Mouse (Mus musculus): Measurements from ENCODE around the gene Josd1. TPM values are rescaled to one million over a fixed set of nuclear protein-coding genes. Genes with fewer than 3 reads are reported as not detected.

Josd1 gene
- total RNA-seq (2021): 10 to 100 TPM; 35.9 to 40.3 TPM
- long read RNA-seq, experiment 1, transcript Josd1-201 (4 exons, 3,440 nt): major isoform, 50 of 52 reads
- long read RNA-seq, experiment 1, partial matches to known transcripts: 0 of 52 reads
- long read RNA-seq, experiment 1, other reads (novel, unspliced or antisense): 2 of 52 reads
- long read RNA-seq, experiment 2, transcript Josd1-201 (4 exons, 3,440 nt): major isoform, 51 of 65 reads
- long read RNA-seq, experiment 2, partial matches to known transcripts: 2 of 65 reads
- long read RNA-seq, experiment 2, other reads (novel, unspliced or antisense): 12 of 65 reads

- peak; percentile 98 to 99 for DNase-seq (ENCODE audit: low spot score in 2 of 2)
Observed at GRCm38 (mm10) chr15:79687646-79688267, at the start of gene Josd1. Gene Josd1 (minus strand): TSS chr15:79687919.

GRCm38 (mm10) chr15:79734311-79734710, 46.6 kb upstream of the Josd1 start:
- no peak for DNase-seq (ENCODE audit: low spot score in 2 of 2)

GRCm38 (mm10) chr15:79733640-79734039, 45.9 kb upstream of the Josd1 start:
- no peak for DNase-seq (ENCODE audit: low spot score in 2 of 2)

- DNase-seq (ENCODE audit: low spot score in 2 of 2): no peak
Observed at GRCm38 (mm10) chr15:79733192-79733591, 45.5 kb upstream of the Josd1 start.

- no peak for DNase-seq (ENCODE audit: low spot score in 2 of 2)
Observed at GRCm38 (mm10) chr15:79731554-79731953, 43.8 kb upstream of the Josd1 start.

- DNase-seq (ENCODE audit: low spot score in 2 of 2): no peak
Observed at GRCm38 (mm10) chr15:79728731-79729388, 41.1 kb upstream of the Josd1 start.

- DNase-seq (ENCODE audit: low spot score in 2 of 2): no peak
Observed at GRCm38 (mm10) chr15:79728311-79728710, 40.6 kb upstream of the Josd1 start.

GRCm38 (mm10) chr15:79727840-79728239, 40.1 kb upstream of the Josd1 start:
- DNase-seq (ENCODE audit: low spot score in 2 of 2): no peak

- no peak for DNase-seq (ENCODE audit: low spot score in 2 of 2)
Observed at GRCm38 (mm10) chr15:79725190-79725789, 37.6 kb upstream of the Josd1 start.

- DNase-seq (ENCODE audit: low spot score in 2 of 2): no peak
Observed at GRCm38 (mm10) chr15:79723439-79723838, 35.7 kb upstream of the Josd1 start.

GRCm38 (mm10) chr15:79720796-79721195, 33.1 kb upstream of the Josd1 start:
- no peak for DNase-seq (ENCODE audit: low spot score in 2 of 2)

GRCm38 (mm10) chr15:79720267-79720666, 32.5 kb upstream of the Josd1 start:
- DNase-seq (ENCODE audit: low spot score in 2 of 2): no peak

GRCm38 (mm10) chr15:79716710-79717109, 29.0 kb upstream of the Josd1 start:
- no peak for DNase-seq (ENCODE audit: low spot score in 2 of 2)

GRCm38 (mm10) chr15:79715646-79716045, 27.9 kb upstream of the Josd1 start:
- DNase-seq (ENCODE audit: low spot score in 2 of 2): no peak

GRCm38 (mm10) chr15:79708229-79708822, 20.6 kb upstream of the Josd1 start:
- no peak for DNase-seq (ENCODE audit: low spot score in 2 of 2)

- DNase-seq (ENCODE audit: low spot score in 2 of 2): no peak
Observed at GRCm38 (mm10) chr15:79706603-79707214, 19.0 kb upstream of the Josd1 start.

- no peak for DNase-seq (ENCODE audit: low spot score in 2 of 2)
Observed at GRCm38 (mm10) chr15:79697558-79698187, 10.0 kb upstream of the Josd1 start.

- no peak for DNase-seq (ENCODE audit: low spot score in 2 of 2)
Observed at GRCm38 (mm10) chr15:79697011-79697410, 9.3 kb upstream of the Josd1 start.

- no peak for DNase-seq (ENCODE audit: low spot score in 2 of 2)
Observed at GRCm38 (mm10) chr15:79696508-79696907, 8.8 kb upstream of the Josd1 start.

- no peak for DNase-seq (ENCODE audit: low spot score in 2 of 2)
Observed at GRCm38 (mm10) chr15:79695516-79695915, 7.8 kb upstream of the Josd1 start.

GRCm38 (mm10) chr15:79694512-79694911, 6.8 kb upstream of the Josd1 start:
- DNase-seq (ENCODE audit: low spot score in 2 of 2): no peak

Data from adrenal gland, adult 18-20 months (tissue).